Mouse (Mus musculus): ENCODE results near the gene Mllt11. TPM values are rescaled to one million over a fixed set of nuclear protein-coding genes. Genes with fewer than 3 reads are reported as not detected.
A peak's percentile ranks its signal among the peaks of the same experiment; 100 is the strongest.

Gene Mllt11
- polyA plus RNA-seq (2015; fragmentation: Nextera tagmentation; extraction: Ambion mirVana): 282 and 327 TPM in 2 replicates

- Histone ChIP-seq H3K4me2 (ENCODE audit: low read length) (peak within 1 kb of the TSS; percentile 83), H3K27ac (ENCODE audit: low read depth, low read length) (peak within 1 kb of the TSS; percentile 98), H3K36me3 (ENCODE audit: control insufficient read depth, insufficient read depth, low read length) (peaks cover 28% of the 10 kb centered on the region), H3K4me1 (ENCODE audit: control insufficient read depth, insufficient read depth, low read depth, low read length) (peaks cover 22% of the 10 kb centered on the region), H3K9ac (ENCODE audit: low read depth, low read length) (peak within 1 kb of the TSS; percentile 8), H3K27me3 (replicated peaks; ENCODE audit: control insufficient read depth, insufficient read depth, low read length) (no peaks in the 10 kb centered on the region), H3K9me3 (ENCODE audit: control insufficient read depth, low read length) (no peaks in the 10 kb centered on the region), H3K4me3 (ENCODE audit: low read length) (peak within 1 kb of the TSS; percentile 67; the same call in 1 of the 2 replicates)
- no peak for ATAC-seq
- WGBS: 66% methylated on average over 13 of the region's 13 CpGs
Measured at GRCm38 (mm10) chr3:95231298-95232221, at the start of gene Mllt11. Gene Mllt11 (minus strand): TSS chr3:95232171.

GRCm38 (mm10) chr3:95281216-95282126, 49.5 kb upstream of the Mllt11 start, which contains the start of the genes Mindy1 and Prune1:
Gene Mindy1 (plus strand): TSS chr3:95281345.
Gene Prune1 (minus strand): TSS chr3:95282076.
- no peaks in the 10 kb centered on the region for H3K9me3 ChIP-seq (ENCODE audit: control insufficient read depth, low read length)
- H3K27me3 ChIP-seq (replicated peaks; ENCODE audit: control insufficient read depth, insufficient read depth, low read length): no peaks in the 10 kb centered on the region
- WGBS: under 1% methylated on average over 53 of the region's 53 CpGs

GRCm38 (mm10) chr3:95280747-95281146, 48.8 kb upstream of the Mllt11 start:
- Histone ChIP-seq H3K9ac (ENCODE audit: low read depth, low read length) (peak overlapping the region; percentile 91), H3K27ac (ENCODE audit: low read depth, low read length) (peak overlapping the region; percentile 85), H3K36me3 (ENCODE audit: control insufficient read depth, insufficient read depth, low read length) (0 out of 2 replicates have a peak, but pooled peaks cover 2% of the 10 kb centered on the region), H3K27me3 (replicated peaks; ENCODE audit: control insufficient read depth, insufficient read depth, low read length) (no peaks in the 10 kb centered on the region), H3K4me3 (ENCODE audit: low read length) (peak overlapping the region; percentile 54), H3K9me3 (ENCODE audit: control insufficient read depth, low read length) (no peaks in the 10 kb centered on the region), H3K4me1 (ENCODE audit: control insufficient read depth, insufficient read depth, low read depth, low read length) (peaks cover 18% of the 10 kb centered on the region), H3K4me2 (ENCODE audit: low read length) (peak overlapping the region; percentile 91)
- no peak for ATAC-seq
- WGBS: 24% methylated on average over 8 of the region's 8 CpGs

More at GRCm38 (mm10) chr3:95281216-95282126, 49.5 kb upstream of the Mllt11 start, which contains the start of the genes Mindy1 and Prune1:
- Histone ChIP-seq H3K27ac (ENCODE audit: low read depth, low read length) (peak within 1 kb of the TSS; percentile 95), H3K36me3 (ENCODE audit: control insufficient read depth, insufficient read depth, low read length) (0 out of 2 replicates have a peak, but pooled peaks cover 2% of the 10 kb centered on the region), H3K4me1 (ENCODE audit: control insufficient read depth, insufficient read depth, low read depth, low read length) (peaks cover 18% of the 10 kb centered on the region), H3K9ac (ENCODE audit: low read depth, low read length) (peak within 1 kb of the TSS; percentile 91), H3K4me3 (ENCODE audit: low read length) (peak within 1 kb of the TSS; percentile 54), H3K4me2 (ENCODE audit: low read length) (peak within 1 kb of the TSS; percentile 91)
- ATAC-seq: peak; percentile 92

GRCm38 (mm10) chr3:95277149-95277551, 45.2 kb upstream of the Mllt11 start:
- Histone ChIP-seq H3K27ac (ENCODE audit: low read depth, low read length) (no peak overlapping the region), H3K4me2 (ENCODE audit: low read length) (no peak overlapping the region), H3K9ac (ENCODE audit: low read depth, low read length) (no peak overlapping the region), H3K4me1 (ENCODE audit: control insufficient read depth, insufficient read depth, low read depth, low read length) (peaks cover 5% of the 10 kb centered on the region), H3K27me3 (replicated peaks; ENCODE audit: control insufficient read depth, insufficient read depth, low read length) (no peaks in the 10 kb centered on the region), H3K4me3 (ENCODE audit: low read length) (no peak overlapping the region), H3K36me3 (ENCODE audit: control insufficient read depth, insufficient read depth, low read length) (0 out of 2 replicates have a peak, but pooled peaks cover 2% of the 10 kb centered on the region), H3K9me3 (ENCODE audit: control insufficient read depth, low read length) (no peaks in the 10 kb centered on the region)
- 83% methylated on average over 1 of the region's 1 CpGs for WGBS
- no peak for ATAC-seq

- no peaks in the 10 kb centered on the region for H3K9me3 ChIP-seq (ENCODE audit: control insufficient read depth, low read length)
- H3K36me3 ChIP-seq (ENCODE audit: control insufficient read depth, insufficient read depth, low read length): 0 out of 2 replicates have a peak, but pooled peaks cover 2% of the 10 kb centered on the region
- ATAC-seq: no peak
- no peak overlapping the region for H3K4me2 ChIP-seq (ENCODE audit: low read length)
- no peak overlapping the region for H3K27ac ChIP-seq (ENCODE audit: low read depth, low read length)
- no peak overlapping the region for H3K9ac ChIP-seq (ENCODE audit: low read depth, low read length)
- WGBS: 76% methylated on average over 5 of the region's 5 CpGs
- H3K4me3 ChIP-seq (ENCODE audit: low read length): no peak overlapping the region
- no peaks in the 10 kb centered on the region for H3K27me3 ChIP-seq (replicated peaks; ENCODE audit: control insufficient read depth, insufficient read depth, low read length)
- peaks cover 5% of the 10 kb centered on the region for H3K4me1 ChIP-seq (ENCODE audit: control insufficient read depth, insufficient read depth, low read depth, low read length)
Measured at GRCm38 (mm10) chr3:95276428-95276934, 44.5 kb upstream of the Mllt11 start.

- peaks cover 2% of the 10 kb centered on the region; the same call in 1 of the 2 replicates for H3K4me1 ChIP-seq (ENCODE audit: control insufficient read depth, insufficient read depth, low read depth, low read length)
- no peak overlapping the region for H3K9ac ChIP-seq (ENCODE audit: low read depth, low read length)
- H3K27ac ChIP-seq (ENCODE audit: low read depth, low read length): no peak overlapping the region
- H3K4me2 ChIP-seq (ENCODE audit: low read length): no peak overlapping the region
- H3K9me3 ChIP-seq (ENCODE audit: control insufficient read depth, low read length): no peaks in the 10 kb centered on the region
- 0 out of 2 replicates have a peak, but pooled peaks cover 2% of the 10 kb centered on the region for H3K36me3 ChIP-seq (ENCODE audit: control insufficient read depth, insufficient read depth, low read length)
- no peak overlapping the region for H3K4me3 ChIP-seq (ENCODE audit: low read length)
- ATAC-seq: no peak
- no peaks in the 10 kb centered on the region for H3K27me3 ChIP-seq (replicated peaks; ENCODE audit: control insufficient read depth, insufficient read depth, low read length)
- WGBS: 88% methylated on average over 6 of the region's 6 CpGs
Measured at GRCm38 (mm10) chr3:95275161-95275560, 43.2 kb upstream of the Mllt11 start.

- H3K4me3 ChIP-seq (ENCODE audit: low read length): no peak overlapping the region
Measured at GRCm38 (mm10) chr3:95274453-95274852, 42.5 kb upstream of the Mllt11 start.

GRCm38 (mm10) chr3:95273471-95273870, 41.5 kb upstream of the Mllt11 start:
- Histone ChIP-seq H3K27ac (ENCODE audit: low read depth, low read length) (no peak overlapping the region), H3K4me3 (ENCODE audit: low read length) (no peak overlapping the region), H3K27me3 (replicated peaks; ENCODE audit: control insufficient read depth, insufficient read depth, low read length) (no peaks in the 10 kb centered on the region), H3K9me3 (ENCODE audit: control insufficient read depth, low read length) (no peaks in the 10 kb centered on the region), H3K9ac (ENCODE audit: low read depth, low read length) (no peak overlapping the region), H3K4me1 (ENCODE audit: control insufficient read depth, insufficient read depth, low read depth, low read length) (no peaks in the 10 kb centered on the region), H3K4me2 (ENCODE audit: low read length) (no peak overlapping the region), H3K36me3 (ENCODE audit: control insufficient read depth, insufficient read depth, low read length) (0 out of 2 replicates have a peak, but pooled peaks cover 2% of the 10 kb centered on the region)
- 98% methylated on average over 5 of the region's 5 CpGs for WGBS
- ATAC-seq: no peak

More at GRCm38 (mm10) chr3:95274453-95274852, 42.5 kb upstream of the Mllt11 start:
- Histone ChIP-seq H3K27me3 (replicated peaks; ENCODE audit: control insufficient read depth, insufficient read depth, low read length) (no peaks in the 10 kb centered on the region), H3K36me3 (ENCODE audit: control insufficient read depth, insufficient read depth, low read length) (0 out of 2 replicates have a peak, but pooled peaks cover 2% of the 10 kb centered on the region), H3K9ac (ENCODE audit: low read depth, low read length) (no peak overlapping the region), H3K4me2 (ENCODE audit: low read length) (no peak overlapping the region), H3K4me1 (ENCODE audit: control insufficient read depth, insufficient read depth, low read depth, low read length) (peaks cover under 1% of the 10 kb centered on the region; the same call in 1 of the 2 replicates), H3K27ac (ENCODE audit: low read depth, low read length) (no peak overlapping the region), H3K9me3 (ENCODE audit: control insufficient read depth, low read length) (no peaks in the 10 kb centered on the region)
- no peak for ATAC-seq
- WGBS: 95% methylated on average over 4 of the region's 4 CpGs

Data from hindbrain, embryonic 16.5 days (tissue).